ENCODE assay signal across 20 mouse cellular contexts in genomic region chr8:114131421-114131820, GRCm38 (mm10). TPM values are rescaled to one million over a fixed set of nuclear protein-coding genes. Genes with fewer than 3 reads are reported as not detected.
"Had no signal": no experiment of that assay in that cellular context is flagged by ENCODE, and none has a peak within 500 bp of the region (broad histone marks: within the 10 kb centered on the region; RNA-seq: fewer than 3 reads in every experiment).

No protein-coding gene starts in this region.

- ATAC-seq: midbrain, embryonic 16.5 days had no signal

- H3K27ac ChIP-seq: midbrain, embryonic 10.5 days; midbrain, embryonic 12.5 days; neural tube, embryonic 13.5 days; neural tube, embryonic 15.5 days; stomach, embryonic 15.5 days; stomach, postnatal 0 days had no signal

- H3K4me2 ChIP-seq: lung, embryonic 14.5 days; midbrain, embryonic 12.5 days; neural tube, embryonic 13.5 days; neural tube, embryonic 15.5 days; stomach, embryonic 15.5 days had no signal

- H3K9ac ChIP-seq: lung, embryonic 14.5 days; midbrain, embryonic 12.5 days; neural tube, embryonic 13.5 days; neural tube, embryonic 15.5 days; stomach, embryonic 15.5 days had no signal

- H3K4me3 ChIP-seq: midbrain, embryonic 10.5 days; midbrain, embryonic 12.5 days; myocyte; neural tube, embryonic 13.5 days; neural tube, embryonic 15.5 days; stomach, embryonic 15.5 days had no signal

- DNase-seq: lung, adult 18-20 months; lung, embryonic 14.5 days; lung, postnatal 10 days; lung, postnatal 4 days; midbrain, embryonic 14.5 days; retina, postnatal 1 day; right cerebral cortex, adult 18-20 months; right cerebral cortex, postnatal 25 days; right cerebral cortex, postnatal 4 days; thymus, adult 2 months; thymus, postnatal 25 days; thymus, postnatal 4 days had no signal

- H3K36me3 ChIP-seq: midbrain, embryonic 10.5 days; midbrain, embryonic 12.5 days; neural tube, embryonic 13.5 days; neural tube, embryonic 15.5 days; stomach, embryonic 15.5 days had no signal

- H3K27me3 ChIP-seq: midbrain, embryonic 12.5 days; neural tube, embryonic 13.5 days; neural tube, embryonic 15.5 days; stomach, embryonic 15.5 days had no signal

- H3K9me3 ChIP-seq: midbrain, embryonic 10.5 days; midbrain, embryonic 12.5 days; neural tube, embryonic 13.5 days; neural tube, embryonic 15.5 days; stomach, embryonic 15.5 days had no signal

RNA-seq across cellular contexts. Expression of gene Nudt7, which starts 1.9 kb away (rescaled TPM):
- polyA plus RNA-seq: myocyte had no signal
